Mouse (Mus musculus) embryonic fibroblast, embryonic 13.5 days (primary cell): ENCODE results near the gene Zfp568.

ENCODE experiments used
- CTCF ChIP-seq: IDR thresholded peaks from 2 replicates; pipeline ENCODE4 v1.5.1; 2011; ENCODE audit warnings: mild to moderate bottlenecking, control low read depth, low read length, moderate library complexity, borderline replicate concordance; ENCODE audit not compliant: insufficient read depth
- POLR2A ChIP-seq: IDR thresholded peaks from 2 replicates; pipeline ENCODE4 v1.6.1; 2011; ENCODE audit warnings: low read depth, mild to moderate bottlenecking, control low read depth, low read length, moderate library complexity

GRCm38 (mm10) chr7:30044354-30044753 is 60.6 kb downstream of the Zfp568 start:
- TF ChIP-seq POLR2A, result no peak
- TF ChIP-seq CTCF, result no peak
